Mouse (Mus musculus) monocyte, adult 59 days (primary cell): ENCODE measurements around the gene Szrd1. TPM values are rescaled to one million over a fixed set of nuclear protein-coding genes. Genes with fewer than 3 reads are reported as not detected.

Experiments used
- total RNA-seq, 2 experiments: library from RNA; stranded (reverse); gene quantifications; one replicate each; pipeline ENCODE4 v1.2.4; 2023

Gene Szrd1
- 100 to 1,000 TPM; 132 to 139 TPM for total RNA-seq

GRCm38 (mm10) chr4:141139116-141139970 lies at the start of gene Szrd1:
Szrd1 (minus strand) TSS chr4:141139775.

GRCm38 (mm10) chr4:141147112-141148008 lies 7.8 kb upstream of the Szrd1 start, which contains the start of gene Fbxo42:
Fbxo42 (plus strand) TSS chr4:141147913.

GRCm38 (mm10) chr4:141088033-141088432 lies 51.5 kb downstream of the Szrd1 start, which contains the start of gene Spata21:
Spata21 (plus strand) TSS chr4:141088333.

GRCm38 (mm10) chr4:141077681-141078509 lies 61.7 kb downstream of the Szrd1 start, which contains the start of gene Necap2:
Necap2 (minus strand) TSS chr4:141078357.

Other genes with a start within 250 kb of the Szrd1 start
- 100 to 1,000 TPM; 106 to 111 TPM for gene Padi2, start 233.4 kb downstream of the Szrd1 start, total RNA-seq
- gene Sdhb, start 178.6 kb downstream of the Szrd1 start, total RNA-seq: 100 to 1,000 TPM; 115 to 124 TPM
- gene Atp13a2, start 152.9 kb downstream of the Szrd1 start, total RNA-seq: 100 to 1,000 TPM; 171 to 207 TPM
- under 1 TPM in 1 of 2 experiments, not detected in 1; 0.82 TPM for gene Mfap2, start 129.4 kb downstream of the Szrd1 start, total RNA-seq
- 10 to 100 TPM in 1 of 2 experiments, 1 to 10 TPM in 1; 9.9 to 11.1 TPM for gene Crocc, start 79.2 kb downstream of the Szrd1 start, total RNA-seq
- 100 to 1,000 TPM; 122 to 140 TPM for gene Necap2, start 61.4 kb downstream of the Szrd1 start, total RNA-seq
- gene Spata21, start 51.4 kb downstream of the Szrd1 start, total RNA-seq: not detected
- 10 to 100 TPM; 20.6 to 23.6 TPM for gene Fbxo42, start 8.1 kb upstream of the Szrd1 start, total RNA-seq
- gene Rsg1, start 74.2 kb upstream of the Szrd1 start, total RNA-seq: under 1 TPM; 0.46 to 0.68 TPM
- 1 to 10 TPM in 1 of 2 experiments, not detected in 1; 1.2 TPM for gene Arhgef19, start 99.7 kb upstream of the Szrd1 start, total RNA-seq
- gene Epha2, start 161.5 kb upstream of the Szrd1 start, total RNA-seq: 1 to 10 TPM; 1.3 to 4.7 TPM
- gene Fam131c, start 228.4 kb upstream of the Szrd1 start, total RNA-seq: not detected